Mouse (Mus musculus) E14TG2a.4 (cell line): ENCODE data around the gene Synj1.

Experiments
- CTCF ChIP-seq: conservative IDR thresholded peaks from 2 replicates; pipeline ENCODE4 v1.5.1; 2014; ENCODE audit warnings: low read length
- POU5F1 ChIP-seq: IDR thresholded peaks from 2 replicates; pipeline ENCODE4 v1.6.1; 2014; ENCODE audit warnings: low read length, borderline replicate concordance

- TF ChIP-seq CTCF (no peak), POU5F1 (no peak)
These were observed 40.1 kb downstream of the Synj1 start for GRCm38 (mm10) chr16:90971004-90971403.
